Mouse (Mus musculus) ES-E14 (cell line): ENCODE results near the gene Ptprm. TPM values are rescaled to one million over a fixed set of nuclear protein-coding genes. Genes with fewer than 3 reads are reported as not detected.

ENCODE experiments used
- DNase-seq: peaks from one replicate; pipeline ENCODE4 v3.0.0-alpha.2; 2013; ENCODE audit warnings: low read depth, low spot score
- H3K27ac ChIP-seq: 2 replicates; pipeline ENCODE4 v1.5.1; 2012; ENCODE audit warnings: low read depth, mild to moderate bottlenecking, low read length, moderate library complexity, mixed read lengths; ENCODE audit not compliant: poor library complexity, insufficient read depth, severe bottlenecking
- H3K36me3 ChIP-seq: 2 replicates; pipeline ENCODE4 v1.6.1; 2012; ENCODE audit warnings: mild to moderate bottlenecking, low read length, moderate library complexity, mixed read lengths; ENCODE audit not compliant: control insufficient read depth, poor library complexity, insufficient read depth, severe bottlenecking
- H3K4me1 ChIP-seq, 2 experiments: fragments of 150-350 bp in 1 of 2; sonication (generic) in 1 of 2; 2 replicates each; pipeline ENCODE4 v1.6.1; 2012; ENCODE audit warnings: low read length in 2 of 2, mild to moderate bottlenecking in 1 of 2, mixed read lengths in 1 of 2; ENCODE audit not compliant: control insufficient read depth in 2 of 2, insufficient read depth in 2 of 2, poor library complexity in 1 of 2
- H3K4me3 ChIP-seq, 2 experiments: fragments of 150-350 bp in 1 of 2; sonication (generic) in 1 of 2; 2 replicates each; pipeline ENCODE4 v1.5.1; 2012; ENCODE audit warnings: low read length in 2 of 2, low read depth in 1 of 2, mild to moderate bottlenecking in 1 of 2, mixed read lengths in 1 of 2; ENCODE audit not compliant: insufficient read depth in 1 of 2, poor library complexity in 1 of 2, severe bottlenecking in 1 of 2
- H3K9ac ChIP-seq: 2 replicates; pipeline ENCODE4 v1.6.1; 2012; ENCODE audit warnings: low read depth, mild to moderate bottlenecking, low read length, mixed read lengths; ENCODE audit not compliant: poor library complexity, insufficient read depth, severe bottlenecking
- H3K9me3 ChIP-seq: fragments of 150-350 bp; sonication (generic); 2 replicates; pipeline ENCODE4 v1.6.1; 2012; ENCODE audit warnings: low read depth, mild to moderate bottlenecking, low read length; ENCODE audit not compliant: control insufficient read depth, insufficient read depth
- CHD2 ChIP-seq: IDR thresholded peaks from 2 replicates; pipeline ENCODE4 v1.6.1; 2014; ENCODE audit warnings: mild to moderate bottlenecking, low read depth, low read length, inconsistent platforms
- HCFC1 ChIP-seq: IDR thresholded peaks from 2 replicates; pipeline ENCODE4 v1.6.1; 2012; ENCODE audit warnings: low read length, inconsistent platforms, borderline replicate concordance; ENCODE audit not compliant: insufficient read depth
- MAFK ChIP-seq: IDR thresholded peaks from 2 replicates; pipeline ENCODE4 v1.6.1; 2014; ENCODE audit warnings: mild to moderate bottlenecking, low read depth, low read length, inconsistent platforms; ENCODE audit not compliant: insufficient read depth
- ZC3H11A ChIP-seq: IDR thresholded peaks from 2 replicates; pipeline ENCODE4 v1.6.1; 2012; ENCODE audit warnings: low read depth, mild to moderate bottlenecking, inconsistent platforms, low read length, borderline replicate concordance
- ZNF384 ChIP-seq: IDR thresholded peaks from 2 replicates; pipeline ENCODE4 v1.6.1; 2012; ENCODE audit warnings: low read depth, low read length, inconsistent platforms
- in situ Hi-C, 2 experiments: fragments of 600-800 bp; cut with MboI; formaldehyde crosslinking; loops; one replicate each; pipeline ENCODE4 v1.15.1; 2025; ENCODE audit warnings: low sequenced_read_pairs in 2 of 2, inconsistent platforms in 1 of 2; ENCODE audit not compliant: unreplicated experiment in 2 of 2
- total RNA-seq: library from RNA; depleted of rRNA; stranded (reverse); fragments of 300-350 nt; gene quantifications from 2 replicates; pipeline ENCODE4 v1.2.3, GENCODE M21; 2012

Gene Ptprm
- total RNA-seq, 1 experiment, result 2.9 TPM

DNA sequence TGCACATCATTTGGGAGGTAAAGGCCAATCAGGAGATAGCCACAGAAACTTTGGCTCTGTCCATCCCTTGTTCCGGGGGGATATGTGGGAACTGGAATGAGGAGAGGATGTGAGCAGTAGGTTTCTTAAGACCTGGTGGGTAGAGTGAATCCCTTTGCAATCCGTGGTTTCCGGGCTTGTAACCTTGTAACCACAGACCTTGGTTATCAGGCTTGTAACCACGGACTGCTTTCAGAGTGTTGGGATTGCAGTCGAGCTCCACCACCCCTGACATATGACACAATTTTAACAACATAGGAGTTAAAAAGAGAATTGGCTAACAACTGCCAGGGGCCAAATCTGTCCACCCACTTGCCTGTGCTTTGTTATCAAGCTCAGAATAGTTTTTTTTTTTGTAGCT lies 270.2 kb downstream of the Ptprm start:
- Histone ChIP-seq H3K36me3 (no peaks in the 10 kb centered on the region), H3K9me3 (no peaks in the 10 kb centered on the region), H3K4me1 (no peaks in the 10 kb centered on the region), H3K4me3 (no peak overlapping the region), H3K9ac (no peak overlapping the region), H3K27ac (no peak overlapping the region)
- no peak for DNase-seq
- in situ Hi-C loops, result no loop called here
- TF ChIP-seq ZNF384 (no peak), CHD2 (no peak), ZC3H11A (no peak), HCFC1 (no peak), MAFK (no peak)

DNA sequence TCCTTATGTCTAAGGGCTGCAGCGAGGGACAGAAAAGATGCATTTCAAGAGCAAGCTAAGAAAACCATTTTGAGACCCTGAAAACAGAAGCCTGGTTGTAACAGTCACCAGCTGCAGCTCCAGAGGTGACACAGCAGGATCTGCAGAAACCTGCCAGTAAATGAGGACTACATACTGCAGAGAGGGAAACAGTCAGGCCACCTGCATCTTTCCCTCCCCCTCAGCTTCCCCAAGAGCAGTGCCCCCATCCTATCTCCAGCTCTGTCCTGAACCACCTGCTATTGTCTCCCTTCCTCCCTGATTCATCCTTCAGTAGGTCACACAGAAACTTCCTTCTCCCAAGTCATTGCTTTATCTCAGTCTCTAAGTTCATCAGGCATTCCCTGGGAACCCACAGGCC lies 274.7 kb downstream of the Ptprm start:
- in situ Hi-C loops, result no loop called here
- DNase-seq, result no peak
- H3K4me3 ChIP-seq, result no peak overlapping the region
- no peaks in the 10 kb centered on the region for H3K4me1 ChIP-seq
- no peaks in the 10 kb centered on the region for H3K36me3 ChIP-seq
- H3K27ac ChIP-seq, result no peak overlapping the region
- no peak for TF ChIP-seq MAFK
- no peak for TF ChIP-seq ZNF384
- TF ChIP-seq CHD2, result no peak
- no peak for TF ChIP-seq ZC3H11A
- TF ChIP-seq HCFC1, result no peak
- H3K9ac ChIP-seq, result no peak overlapping the region
- no peaks in the 10 kb centered on the region for H3K9me3 ChIP-seq

DNA sequence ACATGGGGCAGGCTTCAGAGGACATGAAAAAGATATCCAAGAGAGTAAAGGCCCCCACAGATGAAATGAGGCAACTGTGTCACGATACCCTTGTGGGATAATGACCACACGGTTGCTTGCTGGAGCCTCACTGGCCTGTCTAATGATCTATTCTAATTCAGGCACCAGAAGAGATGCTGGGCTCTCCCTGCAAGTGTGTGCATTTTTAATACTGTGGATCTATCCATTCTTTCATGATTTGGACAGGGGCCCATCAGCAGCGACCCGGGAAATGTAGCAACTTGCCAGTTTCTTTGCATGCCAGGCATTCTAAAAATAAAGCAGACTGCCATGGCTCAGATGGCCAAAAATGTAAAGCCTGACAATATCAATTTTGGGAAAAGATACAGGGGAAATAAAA lies 280.7 kb downstream of the Ptprm start:
- H3K36me3 ChIP-seq, result no peaks in the 10 kb centered on the region
- TF ChIP-seq CHD2, result no peak
- no peak for DNase-seq
- no peaks in the 10 kb centered on the region for H3K4me1 ChIP-seq
- in situ Hi-C loops, result no loop called here
- H3K9ac ChIP-seq, result no peak overlapping the region
- no peak overlapping the region for H3K4me3 ChIP-seq
- H3K27ac ChIP-seq, result no peak overlapping the region
- no peaks in the 10 kb centered on the region for H3K9me3 ChIP-seq

DNA sequence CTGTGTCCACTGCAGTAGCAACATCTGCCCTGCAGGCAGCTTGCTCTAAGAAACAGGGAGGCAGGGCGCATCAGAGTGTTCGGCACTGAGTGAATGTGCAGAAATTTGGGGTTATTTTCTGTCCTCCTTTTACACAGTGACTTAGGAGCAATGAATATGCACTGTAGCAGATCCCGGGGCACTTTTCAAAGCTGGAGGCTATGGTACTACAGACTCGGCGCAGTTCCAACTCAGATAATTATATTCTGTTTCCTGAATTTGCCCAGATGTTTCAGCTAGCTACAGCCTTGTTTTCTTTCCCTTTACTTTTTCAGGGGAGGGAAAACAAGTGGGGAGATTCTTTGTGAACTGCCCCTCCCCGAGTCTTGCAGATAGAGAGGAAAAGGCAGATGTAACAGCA lies 281.1 kb downstream of the Ptprm start:
- no peak for DNase-seq
- Histone ChIP-seq H3K36me3 (no peaks in the 10 kb centered on the region), H3K9me3 (no peaks in the 10 kb centered on the region), H3K27ac (no peak overlapping the region), H3K9ac (no peak overlapping the region), H3K4me1 (no peaks in the 10 kb centered on the region), H3K4me3 (no peak overlapping the region)
- in situ Hi-C loops, result no loop called here
- TF ChIP-seq ZNF384 (no peak), HCFC1 (no peak), MAFK (no peak), CHD2 (no peak), ZC3H11A (no peak)

DNA sequence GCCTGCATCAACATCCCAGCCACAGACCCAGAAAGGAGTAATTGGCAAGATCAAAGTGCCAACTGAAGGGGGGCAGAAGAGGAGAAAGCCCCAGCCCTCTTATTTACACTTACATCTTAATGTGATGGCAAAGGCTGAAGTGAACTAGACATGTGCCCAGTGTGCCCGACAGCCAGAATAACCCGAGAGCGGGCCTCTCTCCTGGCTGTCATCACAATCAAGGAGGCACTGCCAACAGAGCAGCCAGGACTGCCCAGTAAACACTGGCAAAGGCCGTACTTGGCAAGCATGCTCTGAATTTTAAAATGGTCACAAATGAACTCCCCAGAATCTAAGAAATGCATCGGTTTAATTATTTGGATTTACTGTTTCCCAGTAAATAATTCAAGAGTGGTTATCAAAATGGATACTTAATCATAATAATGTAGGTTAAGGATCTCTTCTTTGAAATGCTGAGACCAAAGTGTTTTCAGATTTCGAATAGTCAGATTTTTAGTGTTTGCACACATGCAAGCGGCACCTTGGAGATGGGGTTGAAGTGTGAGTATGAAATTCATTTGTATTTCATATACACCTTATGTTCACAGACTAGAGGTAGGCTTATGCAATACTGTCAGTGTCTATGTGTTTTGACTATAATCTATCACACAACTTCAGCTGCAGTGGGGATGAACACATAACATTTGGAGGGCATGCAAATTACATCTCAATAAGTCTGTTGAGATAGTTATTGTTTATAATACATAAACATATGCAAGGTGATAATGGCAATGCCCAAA lies 282.8 kb downstream of the Ptprm start:
- Histone ChIP-seq H3K9ac (no peak overlapping the region), H3K27ac (no peak overlapping the region), H3K36me3 (no peaks in the 10 kb centered on the region), H3K4me1 (no peaks in the 10 kb centered on the region), H3K4me3 (no peak overlapping the region), H3K9me3 (no peaks in the 10 kb centered on the region)
- TF ChIP-seq ZNF384 (no peak), CHD2 (no peak), HCFC1 (no peak), ZC3H11A (no peak), MAFK (no peak)
- no peak for DNase-seq
- in situ Hi-C loops, result no loop called here
